Mouse (Mus musculus) olfactory bulb, adult 2 months (tissue): Measurements from ENCODE around the gene Tjp1.

Source experiments
- CTCF ChIP-seq: fragments of 200-500 bp; IDR thresholded peaks from 2 replicates; pipeline ENCODE4 v1.5.1; 2012; ENCODE audit warnings: low read depth, mild to moderate bottlenecking, low read length, moderate library complexity; ENCODE audit not compliant: insufficient read depth
- POLR2A ChIP-seq: fragments of 200-500 bp; IDR thresholded peaks from 2 replicates; pipeline ENCODE4 v1.6.1; 2012; ENCODE audit warnings: mild to moderate bottlenecking, low read depth, low read length, moderate library complexity; ENCODE audit not compliant: insufficient read depth

- no peak for TF ChIP-seq POLR2A
- no peak for TF ChIP-seq CTCF
Measured at GRCm38 (mm10) chr7:65393704-65394452, 133.7 kb downstream of the Tjp1 start.
